Mouse (Mus musculus) left cerebral cortex, postnatal 25 days (tissue): ENCODE data around the gene Dhx40. TPM values are rescaled to one million over a fixed set of nuclear protein-coding genes. Genes with fewer than 3 reads are reported as not detected.
A peak's percentile ranks its signal among the peaks of the same experiment; 100 is the strongest.
"Not testable (repeated sequence)": the region's sequence is repeated elsewhere in the genome, so short reads cannot be mapped to it uniquely, and the experiment has no call there.

ENCODE experiments used
- DNase-seq, 2 experiments: peaks; one replicate each; pipeline ENCODE4 v3.0.0; 2022; ENCODE audit warnings: low spot score in 2 of 2, mixed read lengths in 1 of 2
- intact Hi-C: fragments of 180-260 bp; cut with DNase I; formaldehyde crosslinking; loops from one replicate; pipeline ENCODE4 v1.15.1; 2025
- total RNA-seq, 2 experiments: library from RNA; stranded (reverse); gene quantifications; 2 replicates each; pipeline ENCODE4 v1.2.3; 2021

Dhx40 gene
- total RNA-seq, 2 experiments from 2014 or later, result 18.6 to 19.5 TPM

DNA sequence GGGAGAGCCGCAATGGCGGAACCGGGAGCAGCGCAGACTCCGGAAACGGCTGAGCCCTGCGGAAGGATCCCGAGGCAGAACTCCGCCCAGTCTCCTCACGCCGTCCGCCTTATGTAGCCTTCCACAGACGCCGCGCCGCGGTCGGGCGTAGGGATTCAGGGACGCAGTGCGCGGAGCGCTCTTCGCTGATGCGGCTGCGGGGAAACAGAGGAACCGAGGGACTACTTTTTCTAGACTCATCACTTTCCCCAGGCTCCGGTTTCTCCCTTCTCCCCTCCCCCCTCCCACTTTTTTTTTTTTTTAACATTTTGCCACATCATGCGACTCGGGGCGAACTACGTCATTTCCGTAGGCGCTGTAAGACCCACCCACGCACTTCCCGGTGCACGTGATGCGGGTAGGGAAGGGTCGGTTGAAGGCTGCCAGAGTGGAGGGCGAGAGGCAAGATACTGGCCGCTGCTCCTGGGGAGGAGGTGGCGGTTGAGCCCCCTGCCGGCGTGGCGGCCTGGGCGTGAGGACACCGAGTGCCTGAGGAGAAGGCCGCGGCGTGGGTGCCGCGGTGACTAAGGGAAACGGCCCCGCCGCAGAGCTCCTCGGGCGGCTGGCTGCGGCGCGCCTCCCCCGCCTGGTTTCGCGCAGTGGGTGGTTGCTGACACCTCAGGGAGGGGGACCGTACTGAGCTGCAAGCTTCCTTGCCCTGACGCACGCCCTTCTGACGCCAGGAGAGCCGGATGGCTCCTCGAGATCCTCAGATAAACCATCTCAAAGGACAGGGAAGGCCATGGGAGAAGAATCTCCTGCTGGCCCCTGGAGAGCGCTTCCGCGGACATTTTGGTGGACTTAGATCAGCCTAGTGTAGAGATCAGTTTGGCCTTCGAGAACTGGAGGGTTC lies 49.8 kb downstream of the Dhx40 start, which contains the start of gene Cltc:
TSS of gene Cltc (minus strand) at position 86 of the 892 bp plus-strand sequence.
- peak; percentile 97 to 98 for DNase-seq
- intact Hi-C loops, result loop anchor here (2.0 to 5.0 kb wide), 2 partner anchors 95 to 237 kb away; no protein-coding TSS in a partner anchor

GRCm38 (mm10) chr11:86757142-86757479 lies 50.4 kb downstream of the Dhx40 start:
- intact Hi-C loops, result loop anchor here (2.0 to 5.0 kb wide), 2 partner anchors 95 to 238 kb away; no protein-coding TSS in a partner anchor
- no peak for DNase-seq

- peak; percentile 41 to 56 for DNase-seq
- intact Hi-C loops, result loop anchor here (2.0 to 5.0 kb wide), 2 partner anchors 96 to 238 kb away; no protein-coding TSS in a partner anchor
These were observed 51.1 kb downstream of the Dhx40 start for GRCm38 (mm10) chr11:86756156-86757141.

DNA sequence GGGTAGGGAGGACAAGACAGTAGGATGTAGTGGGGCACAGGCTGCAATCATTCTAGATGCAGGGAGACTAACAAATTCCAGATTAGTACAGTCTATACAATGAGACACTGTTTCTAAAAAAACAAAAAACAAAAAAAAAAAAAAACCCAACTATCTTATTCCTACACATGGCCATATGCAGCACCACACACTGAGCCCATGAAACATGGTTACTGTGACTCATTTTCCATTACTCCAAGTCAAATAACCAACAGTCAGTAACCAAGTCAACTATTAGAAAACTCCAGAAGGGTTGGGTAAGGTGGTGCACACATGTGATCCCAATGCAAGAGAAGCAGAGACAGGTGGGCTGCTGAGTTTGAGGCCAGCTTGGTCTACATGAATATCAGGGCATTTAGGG lies 55.1 kb downstream of the Dhx40 start:
- no peak for DNase-seq
- intact Hi-C loops, result no loop called here

GRCm38 (mm10) chr11:86751010-86751409 lies 56.5 kb downstream of the Dhx40 start:
- intact Hi-C loops, result no loop called here
- DNase-seq, result no peak

GRCm38 (mm10) chr11:86749776-86750423 lies 57.6 kb downstream of the Dhx40 start:
- DNase-seq, result no peak

GRCm38 (mm10) chr11:86745634-86746404 lies 61.7 kb downstream of the Dhx40 start:
- DNase-seq, result no peak
- intact Hi-C loops, result no loop called here

More at GRCm38 (mm10) chr11:86749776-86750423, 57.6 kb downstream of the Dhx40 start:
- intact Hi-C loops, result no loop called here

DNA sequence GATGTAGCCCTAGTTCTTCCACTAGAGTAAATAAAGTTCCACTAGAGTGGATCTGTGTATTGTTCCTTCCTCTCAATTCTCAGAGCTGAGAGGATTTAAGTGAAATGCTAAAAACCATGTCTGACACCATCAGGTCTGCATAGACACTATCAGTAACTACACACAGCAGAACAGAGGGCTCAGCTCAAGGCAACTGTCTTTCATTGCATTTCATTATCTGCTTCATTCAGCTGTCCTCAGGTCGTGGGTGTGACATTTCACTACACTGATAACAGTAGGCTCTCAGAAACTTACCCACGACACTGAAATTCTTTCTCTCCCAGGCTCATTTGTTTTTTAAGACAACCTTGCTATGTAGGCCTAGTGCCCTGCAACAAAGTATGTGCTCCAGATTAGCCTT lies 64.9 kb downstream of the Dhx40 start:
- intact Hi-C loops, result no loop called here
- no peak for DNase-seq

DNA sequence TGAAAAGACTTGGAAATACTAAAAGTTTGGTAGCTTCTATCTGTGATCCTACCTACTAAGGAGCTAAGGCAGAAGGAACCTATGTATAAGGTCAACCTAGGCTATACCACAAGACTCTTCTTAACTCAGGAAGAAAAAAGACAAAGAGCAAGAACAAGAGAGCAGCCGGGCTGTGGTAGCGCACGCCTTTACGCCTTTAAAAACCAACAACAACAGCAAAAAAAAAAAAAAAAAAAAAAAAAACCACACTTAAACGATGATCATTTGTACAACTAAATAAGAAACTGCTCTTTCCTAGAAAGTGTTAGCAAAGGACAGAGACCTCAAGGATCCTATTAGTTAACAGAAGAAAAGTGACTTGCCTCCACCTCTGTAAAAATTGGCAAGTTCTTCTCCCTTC lies 66.0 kb downstream of the Dhx40 start:
- intact Hi-C loops, result no loop called here

DNA sequence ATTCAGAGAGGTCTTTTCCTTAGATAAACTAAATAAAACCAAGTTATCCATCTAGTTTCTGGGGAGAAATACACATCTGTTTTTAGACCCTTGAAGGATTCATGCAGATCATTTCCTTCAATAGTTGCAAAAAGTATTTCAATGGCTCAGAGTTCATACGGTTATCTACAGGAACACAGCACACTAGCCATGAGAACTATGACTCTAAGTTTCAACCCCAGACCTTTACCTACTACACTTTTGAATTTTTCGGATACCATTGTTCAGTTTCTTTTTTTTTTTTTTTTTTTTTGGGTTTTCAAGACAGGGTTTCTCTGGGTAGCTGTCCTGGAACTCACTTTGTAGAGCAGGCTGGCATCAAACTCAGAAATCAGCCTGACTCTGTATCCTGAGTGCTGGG lies 68.1 kb downstream of the Dhx40 start:
- DNase-seq, result no peak
- intact Hi-C loops, result no loop called here

More for the DNA sequence above, 66.0 kb downstream of the Dhx40 start:
- DNase-seq, result no peak

DNA sequence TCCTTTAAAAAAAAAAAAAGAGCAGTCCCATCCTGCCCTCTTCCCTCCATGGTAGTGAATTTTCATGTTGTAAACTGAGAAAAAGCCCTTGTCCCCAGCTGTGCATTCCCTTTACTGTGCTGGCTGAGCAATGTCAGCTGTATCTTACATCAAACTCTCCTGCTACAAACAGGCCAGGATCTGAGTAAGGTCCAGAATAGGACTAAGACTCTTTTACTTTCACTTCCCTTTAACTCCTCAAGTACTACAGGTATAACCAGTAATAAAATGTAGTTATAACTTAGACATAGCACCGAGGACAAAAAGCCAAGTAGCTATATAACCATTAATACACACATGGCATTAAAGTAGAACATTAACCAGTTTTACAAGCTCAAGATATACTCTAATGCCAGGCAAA lies 68.6 kb downstream of the Dhx40 start:
- intact Hi-C loops, result no loop called here

DNA sequence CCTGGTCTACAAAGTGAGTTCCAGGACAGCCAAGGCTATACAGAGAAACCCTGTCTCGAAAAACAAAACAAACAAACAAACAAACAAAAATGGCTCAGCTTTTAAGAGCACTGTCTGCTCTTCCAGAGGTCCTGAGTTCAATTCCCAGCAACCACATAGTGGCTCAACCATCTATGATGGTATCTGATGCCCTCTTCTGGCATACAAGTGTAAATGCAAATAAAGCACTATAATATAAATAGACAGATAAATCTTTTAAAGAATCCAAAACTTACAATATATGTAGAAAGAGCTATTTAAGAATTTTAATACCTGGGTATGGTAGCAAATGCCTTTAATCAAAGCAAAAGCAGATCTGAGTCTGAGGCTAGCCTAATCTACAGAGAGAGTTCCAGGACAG lies 69.2 kb downstream of the Dhx40 start:
- intact Hi-C loops, DNase-seq: not testable (repeated sequence)

More for the DNA sequence above, 68.6 kb downstream of the Dhx40 start:
- no peak for DNase-seq

- intact Hi-C loops, result no loop called here
- no peak for DNase-seq
These were observed 70.1 kb downstream of the Dhx40 start for GRCm38 (mm10) chr11:86737301-86738000.

DNA sequence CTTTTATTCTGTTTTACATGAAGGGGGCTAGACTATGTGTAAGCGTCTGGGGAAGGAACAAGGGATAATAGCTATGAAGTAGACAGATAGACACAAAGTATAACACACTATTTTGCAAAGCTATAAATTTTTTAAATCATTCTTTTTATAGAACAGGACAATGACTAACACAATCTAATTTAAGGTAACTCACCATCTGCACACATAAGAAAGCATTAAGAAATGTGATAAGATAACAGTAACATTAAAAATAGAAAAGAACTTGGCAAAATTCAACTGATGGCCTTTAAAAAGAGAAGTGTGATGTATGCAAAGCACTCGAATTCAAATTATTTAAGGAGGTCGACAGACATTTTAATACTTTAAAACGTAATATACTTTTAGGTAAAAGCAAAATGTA lies 72.6 kb downstream of the Dhx40 start:
- intact Hi-C loops, result no loop called here
- no peak for DNase-seq

DNA sequence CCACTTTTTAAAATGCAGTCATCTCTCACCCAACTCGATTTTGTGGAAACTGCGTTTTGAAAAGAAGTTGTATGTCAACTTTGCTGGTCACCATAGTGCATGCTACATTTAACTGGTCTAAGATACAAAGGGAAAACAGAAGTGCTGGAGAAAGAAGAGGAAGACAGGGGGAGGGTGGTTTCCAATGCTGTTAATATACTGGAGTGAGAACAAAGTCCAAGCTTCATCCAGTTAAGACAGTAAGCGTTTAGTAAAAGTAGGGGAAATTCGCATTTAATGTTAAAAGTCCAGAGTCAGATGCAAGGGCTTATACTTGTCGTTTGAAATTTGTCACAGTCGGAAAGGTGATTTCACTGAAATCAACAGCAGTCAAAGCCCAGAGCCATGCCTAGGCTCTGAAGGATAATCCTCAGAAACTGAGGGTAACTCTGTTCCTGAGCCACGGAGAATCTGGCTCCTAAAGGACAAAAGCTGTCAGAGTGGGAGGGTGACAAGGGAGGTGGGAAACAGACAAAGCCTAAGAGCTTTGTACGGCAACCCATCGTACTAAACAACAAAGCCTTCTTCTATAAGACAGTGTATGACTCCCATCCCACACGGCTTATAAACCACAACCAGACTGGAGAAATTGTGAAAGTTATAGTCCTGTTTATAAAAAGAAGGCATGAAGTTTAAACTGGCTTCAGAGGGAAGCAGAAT lies 73.2 kb downstream of the Dhx40 start:
- intact Hi-C loops, result no loop called here
- DNase-seq, result peak in 1 of 2 experiments; percentile 27

GRCm38 (mm10) chr11:86731443-86731842 lies 76.1 kb downstream of the Dhx40 start:
- intact Hi-C loops, result no loop called here

GRCm38 (mm10) chr11:86725607-86726006 lies 81.9 kb downstream of the Dhx40 start:
- no peak for DNase-seq
- intact Hi-C loops, result no loop called here

More at GRCm38 (mm10) chr11:86731443-86731842, 76.1 kb downstream of the Dhx40 start:
- peak; percentile 24 to 60 for DNase-seq
